28 mouse cellular contexts compared by ENCODE assay signal in the genomic region with DNA sequence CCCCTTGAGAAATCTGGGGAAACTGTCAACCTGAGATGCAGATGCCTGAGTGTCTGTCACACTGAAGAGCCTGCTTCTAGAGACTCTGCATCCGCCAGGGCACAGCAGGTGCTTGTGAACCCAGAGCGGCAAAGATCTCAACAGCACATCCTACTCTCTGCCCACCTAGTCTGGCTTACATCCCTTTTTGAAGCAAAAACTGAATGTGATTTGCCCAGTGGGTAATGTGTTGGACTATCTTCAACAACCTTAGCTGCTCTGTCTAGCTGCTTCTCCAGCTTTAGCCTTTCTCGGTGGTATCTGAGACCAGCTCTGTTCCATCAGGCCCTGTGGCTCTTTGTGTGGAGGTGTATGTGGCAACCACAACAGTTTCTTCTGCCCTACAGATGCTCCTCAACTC.
A peak's percentile ranks its signal among the peaks of the same experiment; 100 is the strongest.
DNase-seq lines count a peak whose midpoint lies in the region; ATAC-seq and TF ChIP-seq lines count a peak whose summit lies in the region.
"Had no signal": no experiment of that assay in that cellular context is flagged by ENCODE, and none has a peak within 500 bp of the region (broad histone marks: within the 10 kb centered on the region; RNA-seq: fewer than 3 reads in every experiment).

No protein-coding gene starts in this region.

- DNase-seq in layer of hippocampus, adult 2 months (ENCODE audit: low spot score in 2 of 2) = no peak
- DNase-seq in layer of hippocampus, postnatal 36 days = no peak
- no peak for DNase-seq in midbrain, embryonic 10.5 days (ENCODE audit: low spot score)
- no peak for DNase-seq in midbrain, postnatal 0 days (ENCODE audit: low spot score)
- DNase-seq in brain, adult 2 months (ENCODE audit: low read depth, low spot score) = peak; percentile 85
- DNase-seq in embryo, embryonic 10.5 days (ENCODE audit: low spot score) = no peak
- DNase-seq: adrenal gland, postnatal 10 days; adrenal gland, postnatal 36 days; B cell, adult 2 months; cerebellum, adult 11 months; cerebellum, adult 2 months; cerebellum, adult 9-11 months; cerebellum, postnatal 25 days; gastrocnemius, postnatal 25 days; heart, adult 18-20 months; heart, postnatal 10 days; heart, postnatal 36 days had no signal

- H3K9ac ChIP-seq in midbrain, postnatal 0 days (replicated peaks; ENCODE audit: low read length, poor library complexity, severe bottlenecking) = no peak overlapping the region
- H3K9ac ChIP-seq: forebrain, embryonic 13.5 days; heart, embryonic 12.5 days; heart, embryonic 15.5 days; hindbrain, embryonic 13.5 days had no signal

- no peaks in the 10 kb centered on the region for H3K27me3 ChIP-seq in midbrain, embryonic 10.5 days (ENCODE audit: low read depth, poor library complexity, severe bottlenecking)
- H3K27me3 ChIP-seq in midbrain, postnatal 0 days (ENCODE audit: insufficient read depth, low read length) = no peaks in the 10 kb centered on the region
- H3K27me3 ChIP-seq: CH12.LX; hindbrain, embryonic 13.5 days; Patski had no signal

- H3K9me3 ChIP-seq in midbrain, embryonic 10.5 days (replicated peaks) = no peaks in the 10 kb centered on the region
- no peaks in the 10 kb centered on the region for H3K9me3 ChIP-seq in midbrain, postnatal 0 days (ENCODE audit: low read length)
- H3K9me3 ChIP-seq: forebrain, embryonic 10.5 days; forebrain, embryonic 13.5 days; G1E; heart, embryonic 12.5 days; heart, embryonic 15.5 days; hindbrain, embryonic 10.5 days; hindbrain, embryonic 13.5 days had no signal

- no peak overlapping the region for H3K4me3 ChIP-seq in layer of hippocampus, adult 2 months
- H3K4me3 ChIP-seq in midbrain, embryonic 10.5 days = no peak overlapping the region
- no peak overlapping the region for H3K4me3 ChIP-seq in midbrain, postnatal 0 days (ENCODE audit: low read depth, low read length)
- H3K4me3 ChIP-seq: forebrain, embryonic 10.5 days; forebrain, embryonic 13.5 days; heart, embryonic 12.5 days; heart, embryonic 15.5 days; hindbrain, embryonic 10.5 days; hindbrain, embryonic 13.5 days had no signal

- H3K36me3 ChIP-seq in midbrain, embryonic 10.5 days = no peaks in the 10 kb centered on the region
- no peaks in the 10 kb centered on the region for H3K36me3 ChIP-seq in midbrain, postnatal 0 days (ENCODE audit: insufficient read depth, low read length)
- H3K36me3 ChIP-seq: forebrain, embryonic 10.5 days; G1E; heart, embryonic 12.5 days; heart, embryonic 15.5 days; hindbrain, embryonic 10.5 days; hindbrain, embryonic 13.5 days had no signal

- 85% methylated on average over 3 of the region's 3 CpGs for WGBS in midbrain, embryonic 10.5 days
- WGBS in midbrain, postnatal 0 days = 75% methylated on average over 3 of the region's 3 CpGs

- no peak for TF ChIP-seq CTCF in layer of hippocampus, adult 2 months (conservative IDR thresholded peaks at IDR 0.05)
- no peak for TF ChIP-seq CTCF in midbrain, postnatal 0 days (IDR thresholded peaks at IDR 0.05)

- no peak overlapping the region for H3K4me2 ChIP-seq in midbrain, postnatal 0 days (ENCODE audit: low read depth, low read length, poor library complexity, severe bottlenecking)
- H3K4me2 ChIP-seq: forebrain, embryonic 13.5 days; heart, embryonic 12.5 days; heart, embryonic 15.5 days; hindbrain, embryonic 13.5 days had no signal

- H3K4me1 ChIP-seq in midbrain, embryonic 10.5 days = peaks cover 98% of the 10 kb centered on the region
- peaks cover 44% of the 10 kb centered on the region for H3K4me1 ChIP-seq in midbrain, postnatal 0 days (ENCODE audit: insufficient read depth, low read length)

- 0 out of 2 replicates have a peak overlapping the region, but pooled peaks have one; percentile 4 for H3K27ac ChIP-seq in layer of hippocampus, adult 2 months
- H3K27ac ChIP-seq in midbrain, embryonic 10.5 days (replicated peaks) = peak overlapping the region; percentile 10; the same call in 1 of the 2 replicates
- H3K27ac ChIP-seq in midbrain, postnatal 0 days (ENCODE audit: low read depth, low read length) = no peak overlapping the region
- H3K27ac ChIP-seq: forebrain, embryonic 13.5 days; heart, embryonic 15.5 days; hindbrain, embryonic 13.5 days had no signal

- no peak for ATAC-seq in midbrain, postnatal 0 days (ENCODE audit: low FRiP score)
- ATAC-seq: forebrain, embryonic 13.5 days; forebrain, embryonic 16.5 days; hindbrain, embryonic 16.5 days; Patski had no signal
